Mouse (Mus musculus) neural tube, embryonic 11.5 days (tissue): ENCODE results near the gene Tprkb. TPM values are rescaled to one million over a fixed set of nuclear protein-coding genes. Genes with fewer than 3 reads are reported as not detected.
"Not testable (repeated sequence)": the region's sequence is repeated elsewhere in the genome, so short reads cannot be mapped to it uniquely, and the experiment has no call there.

Source experiments
- ATAC-seq: fragments of 200-750 bp; cut with Nextera tagmentation; 2 replicates; pipeline ENCODE4 v1.8.0; 2017; ENCODE audit warnings: moderate number of reproducible peaks, mild to moderate bottlenecking, moderate TSS enrichment, moderate library complexity; ENCODE audit not compliant: insufficient read depth, low FRiP score, low TSS enrichment
- DNase-seq: peaks from one replicate; pipeline ENCODE4 v3.0.0-alpha.2; 2015; ENCODE audit warnings: low spot score
- H3K27ac ChIP-seq: fragments of 300-500 bp; sonication (generic); 2 replicates; pipeline ENCODE4 v1.5.1; 2014; ENCODE audit warnings: low read depth, mild to moderate bottlenecking, low read length
- H3K27me3 ChIP-seq: fragments of 300-500 bp; sonication (generic); 2 replicates; pipeline ENCODE4 v1.6.1; 2014; ENCODE audit warnings: mild to moderate bottlenecking, low read length, mixed read lengths; ENCODE audit not compliant: control insufficient read depth, insufficient read depth
- H3K36me3 ChIP-seq: fragments of 300-500 bp; sonication (generic); 2 replicates; pipeline ENCODE4 v1.6.1; 2014; ENCODE audit warnings: mild to moderate bottlenecking, low read length, moderate library complexity, mixed read lengths; ENCODE audit not compliant: control insufficient read depth, insufficient read depth
- H3K4me1 ChIP-seq: fragments of 300-500 bp; sonication (generic); 2 replicates; pipeline ENCODE4 v1.6.1; 2014; ENCODE audit warnings: low read length, mixed read lengths; ENCODE audit not compliant: control insufficient read depth, insufficient read depth
- H3K4me2 ChIP-seq: fragments of 300-500 bp; sonication (generic); 2 replicates; pipeline ENCODE4 v1.6.1; 2014; ENCODE audit warnings: low read depth, mild to moderate bottlenecking, moderate library complexity
- H3K4me3 ChIP-seq: fragments of 300-500 bp; sonication (generic); 2 replicates; pipeline ENCODE4 v1.5.1; 2014; ENCODE audit warnings: low read depth, low read length
- H3K9ac ChIP-seq: fragments of 300-500 bp; sonication (generic); 2 replicates; pipeline ENCODE4 v1.6.1; 2014; ENCODE audit warnings: mild to moderate bottlenecking, low read length
- H3K9me3 ChIP-seq: fragments of 300-500 bp; sonication (generic); 2 replicates; pipeline ENCODE4 v1.6.1; 2016; ENCODE audit warnings: low read length; ENCODE audit not compliant: control insufficient read depth
- WGBS: fragments of 180-500 bp; shearing (Covaris S2); extraction: QIAGEN DNeasy Blood & Tissue Kit; methylation state at CpG from one replicate; pipeline ENCODE4 v1.1.7; 2014; 5-methylcytosine and 5-hydroxymethylcytosine counted together
- polyA plus RNA-seq: library from polyadenylated mRNA; unstranded; fragments of >200 nt; fragmentation: Nextera tagmentation; extraction: Ambion mirVana; gene quantifications from 2 replicates; pipeline ENCODE4 v1.2.1, GENCODE M21; 2014

The Tprkb gene
- polyA plus RNA-seq, 1 experiment from 2014 or later: 27.5 TPM

- Histone ChIP-seq H3K4me2 (no peak overlapping the region), H3K9me3 (no peaks in the 10 kb centered on the region), H3K4me3 (no peak overlapping the region), H3K27ac (no peak overlapping the region), H3K27me3 (no peaks in the 10 kb centered on the region), H3K9ac (no peak overlapping the region), H3K36me3 (peaks cover 5% of the 10 kb centered on the region), H3K4me1 (no peaks in the 10 kb centered on the region)
- ATAC-seq (no peak), DNase-seq (no peak)
- 98% methylated on average over 3 of the region's 3 CpGs for WGBS
Observed at GRCm38 (mm10) chr6:85942469-85942868, 30.8 kb downstream of the Tprkb start.

GRCm38 (mm10) chr6:85948549-85948948 is 36.9 kb downstream of the Tprkb start:
- 88% methylated on average over 6 of the region's 6 CpGs for WGBS
- no peak overlapping the region for H3K27ac ChIP-seq
- H3K27me3 ChIP-seq: no peaks in the 10 kb centered on the region
- no peak overlapping the region for H3K4me2 ChIP-seq
- peaks cover 10% of the 10 kb centered on the region for H3K36me3 ChIP-seq
- no peak for DNase-seq
- no peaks in the 10 kb centered on the region for H3K4me1 ChIP-seq
- no peak for ATAC-seq
- H3K9ac ChIP-seq: no peak overlapping the region
- H3K9me3 ChIP-seq: no peaks in the 10 kb centered on the region
- no peak overlapping the region for H3K4me3 ChIP-seq

- H3K4me3 ChIP-seq: no peak overlapping the region
- ATAC-seq (no peak), DNase-seq (no peak)
- H3K9ac ChIP-seq: no peak overlapping the region
- no peaks in the 10 kb centered on the region for H3K27me3 ChIP-seq
- H3K4me1 ChIP-seq: peaks cover 3% of the 10 kb centered on the region; the same call in 1 of the 2 replicates
- H3K27ac ChIP-seq: no peak overlapping the region
- no peaks in the 10 kb centered on the region for H3K9me3 ChIP-seq
- WGBS: 90% methylated on average over 3 of the region's 3 CpGs
- no peak overlapping the region for H3K4me2 ChIP-seq
- peaks cover 8% of the 10 kb centered on the region for H3K36me3 ChIP-seq
Observed at GRCm38 (mm10) chr6:85957581-85957980, 45.9 kb downstream of the Tprkb start.

- peak within 1 kb of the TSS; percentile 83 for H3K4me3 ChIP-seq
- DNase-seq (peak; percentile 95), ATAC-seq (peak; percentile 96)
- H3K27me3 ChIP-seq: no peaks in the 10 kb centered on the region
- peaks cover 3% of the 10 kb centered on the region; the same call in 1 of the 2 replicates for H3K4me1 ChIP-seq
- no peaks in the 10 kb centered on the region; the same call in 1 of the 2 replicates for H3K36me3 ChIP-seq
- peak within 1 kb of the TSS; percentile 80 for H3K9ac ChIP-seq
- no peaks in the 10 kb centered on the region for H3K9me3 ChIP-seq
- peak within 1 kb of the TSS; percentile 70 for H3K4me2 ChIP-seq
- H3K27ac ChIP-seq: peak within 1 kb of the TSS; percentile 91
- under 1% methylated on average over 70 of the region's 70 CpGs for WGBS
Observed at GRCm38 (mm10) chr6:85961101-85962091, 49.7 kb downstream of the Tprkb start, which contains the start of gene Dusp11. Dusp11 (minus strand) TSS chr6:85961667.

- H3K4me3 ChIP-seq, H3K27ac ChIP-seq, ATAC-seq, H3K9me3 ChIP-seq, H3K9ac ChIP-seq, H3K4me2 ChIP-seq, H3K36me3 ChIP-seq, H3K27me3 ChIP-seq, DNase-seq, H3K4me1 ChIP-seq: not testable (repeated sequence)
- 41% methylated on average over 4 of the region's 6 CpGs for WGBS
Observed at GRCm38 (mm10) chr6:85966081-85966480, 54.4 kb downstream of the Tprkb start.

- Histone ChIP-seq H3K27me3 (no peaks in the 10 kb centered on the region), H3K4me3 (no peak overlapping the region), H3K4me2 (no peak overlapping the region), H3K36me3 (no peaks in the 10 kb centered on the region), H3K27ac (no peak overlapping the region), H3K4me1 (no peaks in the 10 kb centered on the region), H3K9me3 (no peaks in the 10 kb centered on the region), H3K9ac (no peak overlapping the region)
- WGBS: 82% methylated on average over 4 of the region's 4 CpGs
- ATAC-seq: no peak
- no peak for DNase-seq
Observed at GRCm38 (mm10) chr6:85966686-85967085, 55.0 kb downstream of the Tprkb start.

- no peak overlapping the region for H3K4me3 ChIP-seq
- no peak overlapping the region for H3K27ac ChIP-seq
- H3K36me3 ChIP-seq: no peaks in the 10 kb centered on the region
- no peak for DNase-seq
- H3K9me3 ChIP-seq: no peaks in the 10 kb centered on the region
- no peak overlapping the region for H3K9ac ChIP-seq
- no peak overlapping the region for H3K4me2 ChIP-seq
- WGBS: 79% methylated on average over 2 of the region's 2 CpGs
- no peaks in the 10 kb centered on the region for H3K4me1 ChIP-seq
- no peak for ATAC-seq
- no peaks in the 10 kb centered on the region for H3K27me3 ChIP-seq
Observed at GRCm38 (mm10) chr6:85969889-85970288, 58.2 kb downstream of the Tprkb start.

- H3K4me1 ChIP-seq: no peaks in the 10 kb centered on the region
- no peak for DNase-seq
- no peaks in the 10 kb centered on the region for H3K36me3 ChIP-seq
- H3K9me3 ChIP-seq: no peaks in the 10 kb centered on the region
- no peak overlapping the region for H3K4me2 ChIP-seq
- no peak for ATAC-seq
- H3K4me3 ChIP-seq: no peak overlapping the region
- WGBS: 75% methylated on average over 3 of the region's 3 CpGs
- no peaks in the 10 kb centered on the region for H3K27me3 ChIP-seq
- no peak overlapping the region for H3K27ac ChIP-seq
- no peak overlapping the region for H3K9ac ChIP-seq
Observed at GRCm38 (mm10) chr6:85972699-85973098, 61.0 kb downstream of the Tprkb start.

- WGBS: 90% methylated on average over 3 of the region's 3 CpGs
- no peak overlapping the region for H3K27ac ChIP-seq
- no peak overlapping the region for H3K4me2 ChIP-seq
- H3K9ac ChIP-seq: no peak overlapping the region
- no peak for DNase-seq
- no peak overlapping the region for H3K4me3 ChIP-seq
- no peaks in the 10 kb centered on the region for H3K9me3 ChIP-seq
- no peak for ATAC-seq
- H3K27me3 ChIP-seq: no peaks in the 10 kb centered on the region
- no peaks in the 10 kb centered on the region for H3K4me1 ChIP-seq
- no peaks in the 10 kb centered on the region for H3K36me3 ChIP-seq
Observed at GRCm38 (mm10) chr6:85973336-85973735, 61.7 kb downstream of the Tprkb start.
